Mouse (Mus musculus): ENCODE measurements around the gene Btnl1. TPM values are rescaled to one million over a fixed set of nuclear protein-coding genes. Genes with fewer than 3 reads are reported as not detected.

Btnl1 gene
- total and polyA plus RNA-seq, 2 experiments = not detected

DNA sequence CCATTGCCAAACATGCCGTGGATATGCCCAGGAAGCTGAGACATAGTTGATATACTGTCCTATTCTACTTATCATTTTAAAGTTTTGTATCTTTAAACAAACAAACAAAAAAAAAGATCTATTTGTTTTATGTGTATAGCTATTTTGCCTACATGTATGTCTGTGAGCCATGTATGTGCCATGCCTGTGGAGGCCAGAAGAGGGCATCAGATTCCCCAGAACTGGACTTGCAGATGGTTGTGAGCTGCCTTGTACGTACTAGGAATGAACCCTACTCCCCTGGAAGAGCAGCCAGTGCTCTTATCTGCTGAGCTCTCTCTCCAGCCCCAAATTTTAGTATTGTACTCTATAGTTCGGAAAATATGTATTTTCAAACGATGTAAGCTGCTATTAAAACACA is 11.6 kb downstream of the Btnl1 start:
- Histone ChIP-seq H3K9ac (ENCODE audit: low read depth, low read length) (no peak overlapping the region), H3K4me3 (ENCODE audit: insufficient read depth, low read depth, low read length) (no peak overlapping the region), H3K79me2 (ENCODE audit: control insufficient read depth, insufficient read depth, low read length) (no peaks in the 10 kb centered on the region), H3K4me1 (ENCODE audit: control insufficient read depth, insufficient read depth, low read length) (no peaks in the 10 kb centered on the region), H3K27ac (replicated peaks; ENCODE audit: insufficient read depth, low read depth, low read length) (no peak overlapping the region), H3K36me3 (ENCODE audit: control insufficient read depth, insufficient read depth, low read length) (no peaks in the 10 kb centered on the region), H3K27me3 (ENCODE audit: control insufficient read depth, insufficient read depth, low read length) (no peaks in the 10 kb centered on the region; the same call in 1 of the 2 replicates)
- TF ChIP-seq CTCF (IDR thresholded peaks at IDR 0.05; ENCODE audit: low read depth, low read length) (peak; percentile 73), POLR2A (IDR thresholded peaks at IDR 0.05; ENCODE audit: extremely low read depth, insufficient read depth, low read length) (no peak)
- peak; percentile 41 for DNase-seq (ENCODE audit: extremely low read depth, low read depth, low spot score)
- 42% methylated on average over 4 of the region's 4 CpGs for WGBS

DNA sequence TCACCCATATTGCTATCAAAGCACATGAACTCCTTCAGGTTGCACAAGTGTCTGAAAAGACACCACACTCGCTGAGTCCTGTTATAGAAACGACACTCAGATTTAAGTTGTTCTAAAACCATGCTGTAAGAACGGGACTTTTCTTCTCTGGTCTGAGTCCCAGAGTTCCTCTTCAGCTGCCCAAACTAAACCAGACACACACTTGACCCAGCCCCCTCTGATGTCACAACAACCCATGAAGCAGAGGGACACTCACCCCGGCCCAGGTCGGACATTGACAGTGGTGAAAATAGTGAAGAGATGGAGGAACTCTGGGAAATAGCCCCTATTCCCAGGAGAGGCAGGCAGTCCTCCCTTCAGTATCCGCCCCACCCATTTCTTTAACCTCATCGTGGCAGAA is 14.6 kb downstream of the Btnl1 start:
- Histone ChIP-seq H3K79me2 (ENCODE audit: control insufficient read depth, insufficient read depth, low read length) (no peaks in the 10 kb centered on the region), H3K4me1 (ENCODE audit: control insufficient read depth, insufficient read depth, low read length) (no peaks in the 10 kb centered on the region), H3K27ac (replicated peaks; ENCODE audit: insufficient read depth, low read depth, low read length) (no peak overlapping the region), H3K36me3 (ENCODE audit: control insufficient read depth, insufficient read depth, low read length) (no peaks in the 10 kb centered on the region), H3K9ac (ENCODE audit: low read depth, low read length) (no peak overlapping the region), H3K27me3 (ENCODE audit: control insufficient read depth, insufficient read depth, low read length) (no peaks in the 10 kb centered on the region), H3K4me3 (ENCODE audit: insufficient read depth, low read depth, low read length) (no peak overlapping the region)
- TF ChIP-seq POLR2A (IDR thresholded peaks at IDR 0.05; ENCODE audit: extremely low read depth, insufficient read depth, low read length) (no peak), CTCF (IDR thresholded peaks at IDR 0.05; ENCODE audit: low read depth, low read length) (no peak)
- DNase-seq (ENCODE audit: extremely low read depth, low read depth, low spot score) = no peak
- 60% methylated on average over 7 of the region's 7 CpGs for WGBS

DNA sequence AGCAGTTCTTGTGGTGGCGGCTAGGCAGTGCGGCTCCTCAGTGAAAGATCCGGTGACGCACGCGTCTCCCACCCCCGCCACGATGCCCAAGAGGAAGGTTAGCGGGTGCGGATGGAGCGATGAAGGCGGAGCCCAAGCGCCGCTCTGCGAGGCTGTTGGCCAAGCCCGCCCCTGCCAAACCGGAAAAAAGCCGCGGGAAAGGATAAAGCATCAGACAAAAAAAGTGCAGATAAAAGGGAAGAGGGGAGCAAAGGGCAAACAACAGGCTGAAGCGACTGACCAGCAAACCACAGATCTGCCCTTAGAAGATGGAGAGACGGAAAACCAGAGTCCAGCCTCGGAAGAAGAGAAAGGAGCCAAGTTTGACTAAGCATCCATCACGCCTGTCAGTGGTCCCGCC is 15.4 kb downstream of the Btnl1 start:
- no peaks in the 10 kb centered on the region for H3K36me3 ChIP-seq (ENCODE audit: control insufficient read depth, insufficient read depth, low read length)

GRCm38 (mm10) chr17:34397357-34397756 is 20.4 kb downstream of the Btnl1 start:
- Histone ChIP-seq H3K4me1 (ENCODE audit: control insufficient read depth, insufficient read depth, low read length) (no peaks in the 10 kb centered on the region), H3K9ac (ENCODE audit: low read depth, low read length) (no peak overlapping the region), H3K36me3 (ENCODE audit: control insufficient read depth, insufficient read depth, low read length) (no peaks in the 10 kb centered on the region), H3K27ac (replicated peaks; ENCODE audit: insufficient read depth, low read depth, low read length) (no peak overlapping the region), H3K79me2 (ENCODE audit: control insufficient read depth, insufficient read depth, low read length) (no peaks in the 10 kb centered on the region), H3K4me3 (ENCODE audit: insufficient read depth, low read depth, low read length) (no peak overlapping the region), H3K27me3 (ENCODE audit: control insufficient read depth, insufficient read depth, low read length) (0 out of 2 replicates have a peak, but pooled peaks cover 2% of the 10 kb centered on the region)
- no peak for DNase-seq (ENCODE audit: extremely low read depth, low read depth, low spot score)
- 63% methylated on average over 5 of the region's 5 CpGs for WGBS
- TF ChIP-seq CTCF (IDR thresholded peaks at IDR 0.05; ENCODE audit: low read depth, low read length) (peak; percentile 34), POLR2A (IDR thresholded peaks at IDR 0.05; ENCODE audit: extremely low read depth, insufficient read depth, low read length) (no peak)

More for the DNA sequence above, 15.4 kb downstream of the Btnl1 start:
- no peaks in the 10 kb centered on the region for H3K79me2 ChIP-seq (ENCODE audit: control insufficient read depth, insufficient read depth, low read length)
- no peaks in the 10 kb centered on the region for H3K4me1 ChIP-seq (ENCODE audit: control insufficient read depth, insufficient read depth, low read length)
- TF ChIP-seq POLR2A (IDR thresholded peaks at IDR 0.05; ENCODE audit: extremely low read depth, insufficient read depth, low read length) (no peak), CTCF (IDR thresholded peaks at IDR 0.05; ENCODE audit: low read depth, low read length) (no peak)
- no peak overlapping the region for H3K9ac ChIP-seq (ENCODE audit: low read depth, low read length)
- WGBS = 8% methylated on average over 24 of the region's 24 CpGs
- H3K27ac ChIP-seq (replicated peaks; ENCODE audit: insufficient read depth, low read depth, low read length) = no peak overlapping the region
- no peak overlapping the region for H3K4me3 ChIP-seq (ENCODE audit: insufficient read depth, low read depth, low read length)
- DNase-seq (ENCODE audit: extremely low read depth, low read depth, low spot score) = peak; percentile 7
- H3K27me3 ChIP-seq (ENCODE audit: control insufficient read depth, insufficient read depth, low read length) = no peaks in the 10 kb centered on the region

GRCm38 (mm10) chr17:34398058-34398710 is 21.3 kb downstream of the Btnl1 start:
- Histone ChIP-seq H3K27me3 (ENCODE audit: control insufficient read depth, insufficient read depth, low read length) (0 out of 2 replicates have a peak, but pooled peaks cover 2% of the 10 kb centered on the region), H3K27ac (replicated peaks; ENCODE audit: insufficient read depth, low read depth, low read length) (no peak overlapping the region), H3K4me1 (ENCODE audit: control insufficient read depth, insufficient read depth, low read length) (no peaks in the 10 kb centered on the region), H3K79me2 (ENCODE audit: control insufficient read depth, insufficient read depth, low read length) (no peaks in the 10 kb centered on the region), H3K9ac (ENCODE audit: low read depth, low read length) (no peak overlapping the region), H3K36me3 (ENCODE audit: control insufficient read depth, insufficient read depth, low read length) (no peaks in the 10 kb centered on the region), H3K4me3 (ENCODE audit: insufficient read depth, low read depth, low read length) (no peak overlapping the region)
- peak; percentile 69 for DNase-seq (ENCODE audit: extremely low read depth, low read depth, low spot score)
- WGBS = 18% methylated on average over 9 of the region's 9 CpGs
- TF ChIP-seq POLR2A (IDR thresholded peaks at IDR 0.05; ENCODE audit: extremely low read depth, insufficient read depth, low read length) (no peak), CTCF (IDR thresholded peaks at IDR 0.05; ENCODE audit: low read depth, low read length) (no peak)

GRCm38 (mm10) chr17:34398711-34399393 is 21.9 kb downstream of the Btnl1 start, which contains the start of gene BC051142:
Gene BC051142, plus strand, starts transcription at chr17:34398820.
- no peaks in the 10 kb centered on the region for H3K36me3 ChIP-seq (ENCODE audit: control insufficient read depth, insufficient read depth, low read length)
- WGBS = 2% methylated on average over 34 of the region's 34 CpGs
- 0 out of 2 replicates have a peak, but pooled peaks cover 4% of the 10 kb centered on the region for H3K27me3 ChIP-seq (ENCODE audit: control insufficient read depth, insufficient read depth, low read length)
- peak within 1 kb of the TSS; percentile 72 for H3K9ac ChIP-seq (ENCODE audit: low read depth, low read length)
- H3K4me3 ChIP-seq (ENCODE audit: insufficient read depth, low read depth, low read length) = peak within 1 kb of the TSS; percentile 72
- TF ChIP-seq POLR2A (IDR thresholded peaks at IDR 0.05; ENCODE audit: extremely low read depth, insufficient read depth, low read length) (no peak), CTCF (IDR thresholded peaks at IDR 0.05; ENCODE audit: low read depth, low read length) (no peak)
- H3K79me2 ChIP-seq (ENCODE audit: control insufficient read depth, insufficient read depth, low read length) = no peaks in the 10 kb centered on the region
- DNase-seq (ENCODE audit: extremely low read depth, low read depth, low spot score) = peak; percentile 57
- H3K4me1 ChIP-seq (ENCODE audit: control insufficient read depth, insufficient read depth, low read length) = no peaks in the 10 kb centered on the region
- peak within 1 kb of the TSS; percentile 15; the same call in 1 of the 2 replicates for H3K27ac ChIP-seq (replicated peaks; ENCODE audit: insufficient read depth, low read depth, low read length)

All from liver, adult 2 months (tissue).